Mouse (Mus musculus) embryo, embryonic 10.5 days (tissue): ENCODE data around the gene Rabep2.
"Not testable (repeated sequence)": the region's sequence is repeated elsewhere in the genome, so short reads cannot be mapped to it uniquely, and the experiment has no call there.

Source experiments
- DNase-seq: peaks from one replicate; pipeline ENCODE4 v3.0.0-alpha.2; 2015; ENCODE audit warnings: low spot score

The Rabep2 gene

DNA sequence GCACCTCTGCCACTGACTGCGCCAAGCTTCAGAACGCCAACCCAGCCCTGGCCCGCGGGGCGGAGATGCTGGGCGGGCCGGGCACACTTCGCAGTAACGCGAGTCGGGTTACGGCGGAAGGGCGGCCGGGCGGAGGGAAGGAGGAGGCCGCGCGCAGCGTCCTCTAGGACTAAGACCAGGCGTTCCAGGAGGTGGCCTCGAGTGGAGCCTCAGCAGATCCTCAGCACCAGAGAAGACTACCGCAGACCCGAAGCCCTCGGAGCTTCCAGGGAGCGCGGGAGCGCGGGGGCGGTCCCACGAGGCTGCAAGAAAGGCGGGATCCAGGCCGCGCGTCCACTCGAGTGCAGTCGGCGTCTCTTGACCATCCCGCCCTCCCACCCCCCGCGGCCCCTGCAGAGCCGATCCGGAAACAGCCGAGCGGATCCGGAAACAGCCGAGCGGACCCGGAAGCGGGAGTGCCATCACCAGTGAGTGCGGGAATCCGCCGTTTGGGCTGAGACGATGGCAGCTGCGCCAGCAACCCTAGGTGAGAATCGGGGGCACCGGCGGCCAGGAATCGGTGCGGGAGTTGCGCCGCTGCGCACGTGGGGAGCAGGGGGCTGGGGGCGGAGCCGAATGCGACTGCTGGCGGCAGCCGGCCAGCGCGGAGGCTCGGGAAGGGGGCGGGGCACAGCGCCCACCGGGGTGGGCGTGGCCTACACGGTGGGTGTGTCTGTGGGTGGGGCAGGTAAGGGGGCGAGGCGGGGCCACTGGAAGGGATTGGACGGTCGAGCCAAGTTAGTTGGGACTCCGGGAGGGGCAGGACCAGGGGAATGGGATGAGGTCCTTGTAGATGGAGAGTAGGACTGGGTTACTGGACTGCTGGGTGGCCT lies at the start of gene Rabep2:
Rabep2 (plus strand) TSS at position 129 of the 872 bp plus-strand sequence.
- DNase-seq = peak; percentile 93

DNA sequence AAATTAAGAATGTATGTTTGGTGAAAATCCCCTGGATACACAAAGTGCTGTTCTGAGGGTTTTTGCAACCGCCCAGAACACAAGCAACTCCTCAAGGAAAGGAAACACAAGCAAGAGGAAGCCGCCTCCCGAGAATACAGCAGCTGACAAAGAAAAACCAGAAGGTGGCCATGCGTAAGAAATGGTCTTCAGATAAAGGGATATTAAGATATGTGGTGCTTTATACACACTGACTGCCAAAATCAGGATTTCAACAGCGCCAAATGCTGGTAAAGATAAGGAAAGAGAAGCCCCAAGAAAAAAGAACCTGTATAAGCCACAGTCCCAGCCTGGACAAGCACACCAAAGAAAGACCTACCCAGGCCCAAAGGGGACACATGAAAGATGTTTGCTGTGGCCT lies 45.0 kb upstream of the Rabep2 start:
- DNase-seq = no peak

DNA sequence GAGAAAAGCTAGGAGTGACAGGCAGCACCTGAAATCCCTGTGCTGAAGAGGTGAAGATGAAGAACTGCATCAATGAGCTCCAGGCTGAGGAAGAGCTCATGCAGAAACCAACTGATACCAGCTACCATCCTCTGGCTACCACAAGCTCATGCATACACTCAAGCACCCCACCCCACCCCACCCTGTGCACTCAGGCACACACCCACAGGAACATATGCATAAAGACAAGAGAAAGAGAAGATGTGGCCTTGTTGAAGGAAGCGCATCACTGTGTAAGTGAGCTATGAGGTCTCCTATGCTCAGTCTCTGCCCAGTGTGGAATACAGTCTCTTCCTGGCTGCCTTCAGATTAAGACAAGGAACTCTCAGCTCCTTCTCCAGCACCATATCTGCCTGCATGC lies 40.4 kb upstream of the Rabep2 start:
- no peak for DNase-seq

DNA sequence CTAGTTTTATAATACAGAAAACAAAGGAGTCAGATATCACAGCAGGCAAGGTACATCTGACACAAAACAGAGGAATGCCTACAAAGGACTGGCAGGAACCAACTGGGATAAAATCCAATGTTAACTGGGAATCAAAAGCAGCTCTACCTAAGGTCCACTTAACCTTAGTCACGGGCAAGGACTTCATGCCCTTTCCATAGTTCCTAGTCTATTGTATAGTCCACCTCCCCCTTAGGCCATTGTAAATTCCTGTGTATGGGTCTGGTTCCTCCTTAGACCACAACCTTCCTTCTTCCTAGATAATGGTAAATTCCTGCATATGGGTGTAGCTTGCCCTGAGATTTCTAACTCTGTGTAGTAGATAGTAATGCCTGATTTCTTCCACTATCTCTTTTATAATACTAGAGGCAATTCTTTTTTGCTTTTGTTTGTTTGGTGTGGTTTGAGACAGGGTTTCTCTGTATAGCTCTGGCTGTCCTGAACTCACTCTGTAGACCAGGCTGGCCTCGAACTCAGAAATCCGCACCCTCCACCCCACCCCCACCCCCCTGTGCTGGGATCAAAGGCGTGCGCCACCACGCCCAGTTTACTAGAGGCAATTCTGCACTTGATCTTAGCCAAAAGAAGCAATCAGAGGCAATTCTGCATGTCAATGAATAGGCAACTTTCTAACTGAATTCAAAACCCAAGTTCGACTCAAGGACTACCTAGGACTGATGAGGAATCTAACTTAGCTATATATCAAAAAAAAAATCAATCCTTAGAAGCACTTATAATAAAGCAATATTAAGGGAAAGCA lies 36.3 kb upstream of the Rabep2 start:
- DNase-seq = not testable (repeated sequence)

DNA sequence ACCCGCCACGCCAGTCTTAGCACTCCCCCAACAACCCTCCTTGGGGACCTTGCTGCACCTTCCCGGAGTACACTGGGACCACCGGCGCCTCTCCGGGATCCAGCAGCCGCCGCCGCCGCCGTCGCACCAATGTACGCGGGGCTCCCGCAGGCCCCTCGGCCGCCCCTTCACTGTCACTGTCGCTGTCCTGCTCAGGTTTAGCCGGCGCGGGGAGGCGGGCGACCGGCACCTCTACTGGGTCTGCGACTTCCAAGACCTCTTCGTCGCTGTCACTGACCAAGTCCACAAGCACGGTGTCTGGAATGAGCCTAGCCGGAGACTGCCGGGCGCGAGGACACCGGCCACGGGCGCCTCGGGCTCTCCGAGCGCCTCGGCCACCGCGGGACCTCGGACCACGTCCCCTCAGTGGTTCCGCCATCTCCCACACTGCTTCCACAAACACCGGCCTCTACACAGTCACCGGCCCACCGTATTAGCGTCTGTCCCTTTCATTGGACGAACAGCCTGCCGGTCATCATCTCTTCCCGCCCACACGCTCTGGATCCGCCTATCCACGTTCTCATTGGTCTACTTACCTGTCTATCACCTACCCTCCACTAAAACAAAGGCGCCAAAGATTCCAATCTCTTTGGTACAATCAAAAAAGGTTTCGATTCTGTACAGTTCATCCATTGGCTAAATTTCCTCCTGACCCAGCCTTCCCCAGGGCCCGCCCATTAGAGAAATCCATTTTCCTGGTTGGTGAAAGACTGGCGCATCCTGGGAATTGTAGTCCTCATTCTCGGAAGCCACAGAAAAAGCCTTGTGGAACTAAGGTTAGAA lies 32.0 kb upstream of the Rabep2 start, which contains the start of gene Nfatc2ip:
Nfatc2ip (minus strand) TSS at position 440 of the 822 bp plus-strand sequence.
- peak; percentile 99 for DNase-seq

DNA sequence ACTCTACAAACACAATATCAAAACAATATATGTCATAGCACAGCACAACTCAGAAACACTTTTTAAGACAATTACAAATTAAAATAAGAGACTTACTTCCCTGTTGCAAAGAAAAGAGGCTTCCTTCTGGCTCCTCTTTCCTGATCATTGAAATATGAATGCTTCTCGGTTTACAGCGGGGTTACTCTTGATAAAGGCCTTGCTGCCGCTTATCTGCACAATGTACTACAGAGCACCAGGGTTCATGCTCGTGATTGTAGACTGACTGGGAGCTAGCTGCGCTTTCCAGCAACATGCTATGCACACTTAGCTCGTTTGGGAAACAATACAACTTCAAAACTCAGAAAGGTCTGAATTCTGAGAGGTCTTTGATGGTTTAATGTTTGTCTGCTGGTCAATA lies 31.3 kb upstream of the Rabep2 start:
- no peak for DNase-seq

DNA sequence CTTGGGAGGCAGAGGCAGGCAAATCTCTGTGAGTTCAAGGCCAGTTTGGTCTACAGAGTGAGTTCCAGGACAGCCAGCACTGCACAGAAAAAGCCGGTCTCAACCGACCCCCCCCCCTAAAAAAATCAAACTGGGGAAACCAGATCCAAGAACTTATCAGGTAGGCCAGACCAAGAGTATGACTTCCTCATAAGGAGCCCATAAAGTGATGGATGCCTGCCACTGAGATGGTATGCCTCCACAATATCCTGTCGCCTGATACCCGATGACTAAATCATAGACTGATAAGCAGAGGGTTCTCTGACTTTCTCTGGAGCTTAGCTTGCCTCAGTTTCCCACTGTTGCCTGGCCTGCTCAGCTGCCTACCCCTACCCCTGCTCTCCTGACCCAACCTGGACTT lies 30.7 kb upstream of the Rabep2 start:
- DNase-seq = no peak

DNA sequence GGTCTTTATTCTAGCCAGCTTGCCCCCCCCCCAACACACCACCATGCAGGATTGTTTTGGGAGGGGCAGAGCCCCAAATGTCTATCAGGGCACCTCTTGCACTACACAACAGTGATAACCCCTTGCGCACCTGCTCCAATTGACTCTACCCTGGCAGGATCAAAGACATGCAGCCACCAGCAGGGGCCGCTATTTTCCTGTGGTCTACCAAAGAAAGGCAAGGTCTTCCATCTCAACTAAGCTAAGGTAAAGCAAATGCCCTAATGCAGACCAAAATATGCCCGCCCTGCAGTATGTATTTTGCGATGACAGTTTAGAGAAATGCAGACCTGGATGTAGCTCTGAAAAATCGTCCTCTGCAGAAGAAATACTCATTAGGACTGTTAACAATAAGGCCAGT lies 29.0 kb upstream of the Rabep2 start:
- DNase-seq = peak; percentile 90

DNA sequence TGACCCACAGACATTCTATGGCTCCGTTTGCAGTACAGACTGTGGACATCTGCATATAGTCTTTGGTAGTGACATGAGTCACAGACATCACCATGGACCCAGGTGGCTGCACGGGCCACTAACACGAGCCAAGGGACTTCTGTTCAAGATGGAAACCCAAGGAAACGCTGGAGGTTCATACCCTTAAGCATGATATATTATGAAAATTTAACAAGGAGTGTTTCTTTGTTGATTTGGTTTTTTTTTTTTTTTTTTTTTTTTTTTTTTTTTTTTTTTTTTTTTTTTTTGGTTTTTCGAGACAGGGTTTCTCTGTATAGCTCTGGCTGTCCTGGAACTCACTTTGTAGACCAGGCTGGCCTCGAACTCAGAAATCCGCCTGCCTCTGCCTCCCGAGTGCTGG lies 26.0 kb upstream of the Rabep2 start:
- DNase-seq = not testable (repeated sequence)

DNA sequence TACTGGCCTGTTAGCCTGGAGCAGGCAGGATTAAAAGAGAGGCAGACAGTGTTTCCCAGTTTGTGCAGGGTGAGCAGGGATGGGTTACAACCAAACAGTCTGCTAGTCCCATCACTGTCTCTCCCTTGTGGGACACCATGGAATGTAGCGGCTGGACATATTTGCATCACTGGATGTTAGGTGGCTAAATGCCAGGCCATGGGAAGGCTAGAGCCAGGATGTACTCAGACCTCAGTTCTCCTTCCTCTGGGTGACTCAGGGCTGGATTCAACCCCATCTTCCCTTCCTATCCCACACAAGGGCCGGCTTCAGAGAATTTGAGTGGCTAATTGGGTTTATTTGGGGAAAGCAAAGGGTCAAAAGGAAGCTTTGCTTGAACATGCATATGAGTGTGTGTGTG lies 19.9 kb upstream of the Rabep2 start:
- DNase-seq = no peak

DNA sequence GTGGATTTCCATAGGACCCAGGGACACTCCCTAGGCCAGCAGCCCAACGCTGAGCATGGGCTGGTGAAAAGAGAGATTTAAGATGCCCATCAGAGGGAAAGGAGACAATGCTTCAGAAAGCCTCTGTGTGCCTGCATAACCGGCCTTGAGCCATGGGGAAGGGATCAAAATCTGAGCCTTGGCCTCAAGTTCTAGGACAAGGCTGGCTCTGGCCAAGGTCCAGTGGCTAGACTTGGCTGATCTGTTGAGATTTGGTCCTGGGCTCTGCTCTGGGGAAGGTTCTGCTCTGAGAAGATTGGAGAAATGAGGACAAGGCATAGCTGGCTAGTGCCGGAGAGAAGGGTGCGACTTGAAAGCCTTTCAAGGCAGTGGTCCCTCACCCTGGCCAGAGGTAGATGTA lies 17.5 kb upstream of the Rabep2 start:
- DNase-seq = no peak

DNA sequence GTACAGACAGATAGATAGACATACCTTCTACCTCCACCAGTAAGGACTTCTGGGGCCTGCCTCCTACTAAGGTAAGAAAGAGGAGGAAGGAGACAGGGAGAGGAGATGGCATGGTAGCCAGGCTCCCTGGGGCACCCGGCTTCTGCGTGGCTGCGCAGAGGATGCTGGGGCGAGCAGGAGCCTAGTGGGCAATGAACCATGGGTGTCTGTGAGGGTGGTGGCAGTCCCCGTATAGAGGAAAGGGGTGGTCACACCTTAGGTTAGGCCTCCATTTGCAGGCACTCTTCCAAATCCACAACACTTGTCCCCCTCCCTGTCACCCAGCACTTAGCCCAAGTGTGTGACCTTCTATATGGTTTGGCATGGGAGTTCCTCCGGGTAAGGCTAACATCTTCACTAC lies 13.8 kb upstream of the Rabep2 start, which contains the start of gene Cd19:
Cd19 (minus strand) TSS at position 165 of the 400 bp plus-strand sequence.
- no peak for DNase-seq

DNA sequence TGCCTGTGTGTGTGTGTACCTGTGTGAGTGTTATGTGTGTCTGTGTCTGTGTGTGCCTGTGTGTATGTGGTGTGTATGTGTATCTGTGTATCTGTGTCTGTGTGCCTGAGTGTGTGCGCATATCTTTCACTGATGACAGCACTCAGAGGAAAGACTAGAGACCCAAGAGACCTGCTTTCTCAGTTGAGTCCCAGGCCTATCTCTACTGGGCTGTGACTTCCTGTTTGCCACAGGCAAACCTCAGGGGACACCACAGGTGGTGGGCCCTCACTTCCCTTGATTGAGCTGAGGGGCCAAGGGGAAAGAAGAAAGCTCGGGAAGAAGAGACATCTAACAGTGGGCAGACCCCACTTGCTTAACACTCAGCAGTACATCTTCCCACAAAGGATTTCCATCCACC lies 11.9 kb upstream of the Rabep2 start:
- no peak for DNase-seq

DNA sequence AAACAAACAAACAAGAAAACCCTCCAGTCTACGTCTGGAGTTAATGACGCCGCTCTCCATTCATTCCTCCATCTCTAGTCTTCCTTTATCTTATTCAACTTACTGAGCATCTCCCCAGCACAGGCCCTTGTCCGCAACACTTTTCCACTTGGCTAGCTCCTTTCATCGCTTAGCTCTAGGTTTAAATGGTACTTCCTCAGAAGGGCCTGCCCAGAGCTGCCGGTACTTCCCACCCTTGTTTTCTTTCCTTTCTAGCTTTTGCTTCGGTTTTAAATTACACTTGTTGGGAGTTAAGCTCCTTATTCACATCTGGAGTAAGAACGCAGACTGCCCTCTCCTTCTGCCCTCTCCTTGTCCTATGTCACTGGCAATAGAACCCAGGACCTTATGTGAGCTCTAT lies 11.5 kb upstream of the Rabep2 start:
- peak; percentile 46 for DNase-seq

DNA sequence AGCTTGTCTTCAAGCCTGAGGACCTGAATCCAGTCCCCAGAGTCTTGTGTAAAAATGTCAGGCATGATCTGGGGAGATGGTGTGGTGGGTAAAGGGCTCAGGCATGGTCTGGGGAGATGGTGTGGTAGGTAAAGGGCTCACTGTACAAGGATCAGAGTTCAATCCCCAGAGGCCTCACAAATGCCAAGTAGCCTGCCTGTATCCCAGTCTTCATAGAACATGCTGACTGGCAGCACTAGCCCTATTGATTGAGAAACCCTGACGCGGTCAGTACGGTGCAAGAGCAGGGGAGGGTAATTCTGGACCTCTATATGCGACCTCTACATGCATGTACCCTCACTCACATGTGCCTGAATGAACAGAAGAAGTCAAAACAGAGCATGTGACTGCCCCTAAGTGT lies 11.0 kb upstream of the Rabep2 start:
- no peak for DNase-seq

DNA sequence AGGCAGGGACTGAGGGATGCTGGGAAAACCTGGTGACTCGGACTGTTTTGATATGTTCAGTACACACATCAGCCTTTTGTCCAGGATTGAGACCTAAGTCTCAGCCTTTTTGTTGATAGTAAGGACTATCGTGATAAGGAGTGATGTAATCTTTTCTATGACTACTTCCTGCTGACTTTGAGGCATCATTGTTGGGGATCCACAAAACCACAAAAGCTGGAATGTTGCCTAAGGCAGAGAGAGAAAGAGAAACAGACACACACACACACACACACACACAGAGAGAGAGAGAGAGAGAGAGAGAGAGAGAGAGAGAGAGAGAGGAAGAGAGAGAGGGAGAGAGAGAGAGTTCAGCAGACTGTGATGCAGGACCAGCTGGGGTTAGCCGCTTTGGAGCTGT lies 10.1 kb upstream of the Rabep2 start:
- no peak for DNase-seq

DNA sequence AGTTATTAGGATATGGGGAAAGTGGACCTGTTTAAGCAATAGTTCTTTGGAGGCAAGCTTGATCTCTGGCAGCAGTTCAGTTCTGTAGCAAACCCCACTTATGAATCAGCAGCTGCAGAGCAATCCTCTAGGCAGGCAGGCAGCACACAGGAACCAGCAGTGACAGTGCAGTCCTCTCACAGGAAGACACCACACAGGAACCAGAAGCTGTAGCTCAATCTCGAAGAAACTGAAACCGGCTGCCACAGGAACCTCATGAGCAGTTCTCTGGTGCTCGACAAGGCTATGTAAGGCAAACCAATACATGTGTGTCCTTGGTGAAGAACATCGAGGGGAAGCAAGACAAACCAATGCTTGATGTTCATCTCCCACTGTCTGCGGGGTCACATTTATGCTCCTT lies 6.8 kb upstream of the Rabep2 start:
- DNase-seq = no peak

DNA sequence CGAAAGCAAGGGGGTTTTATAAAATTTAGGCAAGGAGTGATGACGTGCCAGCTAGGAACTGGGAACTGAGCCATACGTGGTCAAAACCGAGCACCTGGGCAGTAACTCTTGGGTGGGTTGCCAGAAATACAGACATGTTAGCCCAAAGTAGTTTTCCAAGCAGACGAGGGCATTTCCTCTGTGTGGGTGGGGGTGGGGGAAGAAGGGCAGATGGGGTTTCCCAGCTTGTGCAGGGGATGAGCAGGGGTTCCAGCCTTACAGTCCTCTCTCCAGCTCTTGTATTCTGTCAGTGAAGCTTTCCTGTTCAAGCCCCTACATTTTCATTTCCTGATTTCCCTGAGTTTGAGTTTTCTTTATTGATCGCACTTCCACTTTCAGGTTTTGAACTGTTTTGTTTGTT lies 4.4 kb upstream of the Rabep2 start:
- no peak for DNase-seq

DNA sequence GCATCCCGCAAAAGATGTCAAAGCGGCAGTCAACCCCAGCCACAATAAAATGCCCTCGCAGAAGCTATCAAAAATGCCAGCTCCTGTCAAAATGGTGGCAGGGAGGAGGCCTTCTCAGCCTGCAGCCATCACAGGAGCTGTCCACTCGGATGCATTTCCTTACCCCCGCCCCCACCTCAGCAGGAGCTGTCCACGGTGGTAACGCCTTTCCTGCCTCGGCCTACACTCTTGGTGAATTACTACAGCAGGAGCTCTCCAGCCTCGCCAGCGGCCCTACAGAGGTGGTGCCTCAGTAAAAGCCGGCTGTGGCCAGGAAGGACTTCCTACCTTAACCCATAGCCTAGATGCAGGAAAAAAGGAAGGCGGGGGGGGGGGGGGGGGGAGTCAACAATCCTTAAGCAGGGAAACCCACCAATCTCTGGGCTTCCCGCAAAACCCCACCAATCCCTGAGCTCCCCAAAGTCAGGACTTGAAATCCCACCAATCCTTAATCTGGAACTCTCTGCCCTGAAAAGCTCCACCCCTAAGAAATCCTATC lies 1.2 kb upstream of the Rabep2 start:
- peak; percentile 9 for DNase-seq

DNA sequence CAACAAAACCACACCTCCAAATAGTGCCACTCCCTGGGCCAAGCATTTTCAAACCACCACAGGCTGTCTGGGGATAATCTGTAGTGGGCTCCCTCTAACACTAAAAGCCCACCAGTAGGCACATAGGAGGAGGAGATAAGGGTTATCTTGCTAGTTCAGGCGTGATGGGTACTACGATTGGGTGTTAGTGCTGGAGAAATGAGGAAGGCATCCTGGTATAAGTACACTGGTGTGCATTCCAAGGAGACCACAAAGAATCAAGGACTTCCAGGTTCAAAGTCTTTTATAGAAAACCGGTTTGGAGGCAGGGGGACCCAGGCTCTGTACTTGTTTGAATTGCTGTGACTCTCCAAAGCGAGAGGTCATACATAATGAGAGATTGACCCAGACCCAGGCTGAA lies 405 bp upstream of the Rabep2 start:
- DNase-seq = no peak

DNA sequence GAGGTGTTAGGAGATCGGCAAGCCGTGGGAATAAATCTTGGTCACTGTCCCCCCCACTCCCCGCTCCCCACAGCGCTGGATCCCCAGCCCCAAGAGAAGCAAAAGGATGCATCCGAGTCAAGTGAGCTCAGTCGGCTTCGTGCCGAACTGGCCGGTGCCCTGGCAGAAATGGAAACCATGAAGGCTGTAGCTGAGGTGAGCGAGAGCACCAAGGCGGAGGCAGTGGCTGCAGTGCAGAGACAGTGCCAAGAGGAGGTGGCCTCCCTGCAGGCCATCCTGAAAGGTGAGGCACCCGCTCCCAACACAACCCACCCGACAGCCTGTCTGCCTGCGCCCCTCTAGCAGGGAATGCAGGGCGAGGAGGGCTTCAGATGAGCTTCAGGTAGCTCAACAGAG lies 942 bp downstream of the Rabep2 start:
- no peak for DNase-seq

DNA sequence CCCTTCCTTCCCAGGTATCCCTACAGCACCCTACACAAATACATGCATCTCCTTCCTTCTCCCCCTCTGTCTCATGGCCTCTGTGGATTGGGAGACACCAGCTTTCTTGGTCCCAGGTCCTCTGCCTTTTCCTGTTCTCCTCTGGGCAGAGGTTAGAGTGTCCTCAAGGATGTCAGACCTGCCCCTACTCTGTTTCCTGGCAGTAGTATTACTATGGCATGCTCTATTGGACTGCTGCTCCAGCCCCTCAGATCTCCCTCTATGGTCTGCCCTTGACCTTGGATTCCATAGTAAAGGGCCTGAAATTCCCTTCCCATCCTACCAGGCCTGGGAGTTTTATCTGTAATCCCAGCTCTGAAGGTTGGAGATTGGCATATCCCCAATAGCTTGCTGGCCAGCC lies 1.6 kb downstream of the Rabep2 start:
- no peak for DNase-seq
